Mouse (Mus musculus) duodenum, adult 2 months (tissue): ENCODE results near the gene 4930449I24Rik. TPM values are rescaled to one million over a fixed set of nuclear protein-coding genes. Genes with fewer than 3 reads are reported as not detected.

Experiments
- polyA plus RNA-seq: library from polyadenylated mRNA; depleted of rRNA; stranded (reverse); fragments of >200 nt; gene quantifications from 2 replicates; pipeline ENCODE4 v1.2.3, GENCODE M21; 2012; ENCODE audit warnings: low replicate concordance; rRNA removed

The 4930449I24Rik gene
- polyA plus RNA-seq: not detected in 2 replicates

DNA sequence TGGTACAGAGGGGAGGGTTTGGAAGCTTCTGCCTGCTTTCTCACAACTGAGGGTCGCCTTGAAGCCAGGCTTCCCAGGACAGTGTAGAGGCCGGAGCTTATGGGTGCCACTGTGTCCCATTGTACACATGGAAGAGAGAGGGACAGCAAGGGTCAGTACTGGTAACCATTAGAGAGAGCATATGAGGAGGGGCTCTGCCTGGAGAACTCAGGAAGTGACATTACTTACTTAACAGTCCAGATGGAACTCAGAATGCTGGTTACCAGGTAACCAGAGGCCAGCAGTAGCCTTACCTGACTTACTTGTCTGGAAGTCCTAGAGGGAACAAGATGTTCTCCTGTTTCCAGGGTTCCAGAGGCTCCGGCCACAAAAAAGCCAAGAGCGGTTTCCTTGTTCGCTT, at the start of gene 4930449I24Rik:
Gene 4930449I24Rik, plus strand, starts transcription at position 301 of the 400 bp plus-strand sequence.

DNA sequence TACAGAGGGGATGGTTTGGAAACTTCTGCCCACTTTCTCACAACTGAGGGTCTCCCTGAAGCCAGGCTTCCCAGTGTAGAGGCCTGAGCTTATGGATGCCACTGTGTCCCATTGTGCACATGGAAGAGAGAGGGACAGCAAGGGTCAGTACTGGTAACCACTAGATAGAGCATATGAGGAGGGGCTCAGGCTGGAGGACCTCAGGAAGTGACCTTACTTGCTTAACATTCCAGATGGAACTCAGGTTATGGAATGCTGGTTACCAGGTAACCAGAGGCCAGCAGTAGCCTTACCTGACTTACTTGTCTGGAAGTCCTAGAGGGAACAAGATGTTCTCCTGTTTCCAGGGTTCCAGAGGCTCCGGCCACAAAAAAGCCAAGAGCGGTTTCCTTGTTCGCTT, 20.5 kb upstream of the 4930449I24Rik start, which contains the start of gene Gm6408:
Gene Gm6408, plus strand, starts transcription at position 301 of the 400 bp plus-strand sequence.

GRCm38 (mm10) chr5:146491063-146491462, 11.1 kb upstream of the 4930449I24Rik start, which contains the start of gene Gm6370:
Gene Gm6370 (plus strand): TSS chr5:146491363.

DNA sequence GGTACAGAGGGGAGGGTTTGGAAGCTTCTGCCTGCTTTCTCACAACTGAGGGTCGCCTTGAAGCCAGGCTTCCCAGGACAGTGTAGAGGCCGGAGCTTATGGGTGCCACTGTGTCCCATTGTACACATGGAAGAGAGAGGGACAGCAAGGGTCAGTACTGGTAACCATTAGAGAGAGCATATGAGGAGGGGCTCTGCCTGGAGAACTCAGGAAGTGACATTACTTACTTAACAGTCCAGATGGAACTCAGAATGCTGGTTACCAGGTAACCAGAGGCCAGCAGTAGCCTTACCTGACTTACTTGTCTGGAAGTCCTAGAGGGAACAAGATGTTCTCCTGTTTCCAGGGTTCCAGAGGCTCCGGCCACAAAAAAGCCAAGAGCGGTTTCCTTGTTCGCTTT, 11.6 kb downstream of the 4930449I24Rik start, which contains the start of gene Gm3402:
Gene Gm3402, plus strand, starts transcription at position 301 of the 400 bp plus-strand sequence.

GRCm38 (mm10) chr5:146525501-146525900, 23.3 kb downstream of the 4930449I24Rik start, which contains the start of gene Gm3404:
Gene Gm3404 (plus strand): TSS chr5:146525801.

DNA sequence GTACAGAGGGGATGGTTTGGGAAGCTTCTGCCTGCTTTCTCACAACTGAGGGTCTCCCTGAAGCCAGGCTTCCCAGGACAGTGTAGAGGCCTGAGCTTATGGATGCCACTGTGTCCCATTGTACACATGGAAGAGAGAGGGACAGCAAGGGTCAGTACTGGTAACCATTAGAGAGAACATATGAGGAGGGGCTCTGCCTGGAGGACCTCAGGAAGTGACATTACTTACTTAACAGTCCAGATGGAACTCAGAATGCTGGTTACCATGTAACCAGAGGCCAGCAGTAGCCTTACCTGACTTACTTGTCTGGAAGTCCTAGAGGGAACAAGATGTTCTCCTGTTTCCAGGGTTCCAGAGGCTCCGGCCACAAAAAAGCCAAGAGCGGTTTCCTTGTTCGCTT, 35.1 kb downstream of the 4930449I24Rik start, which contains the start of gene Gm3409:
Gene Gm3409, plus strand, starts transcription at position 301 of the 400 bp plus-strand sequence.

Other genes starting within 250 kb of the 4930449I24Rik start
- 0.56 and 2.1 TPM in 2 replicates for gene Wasf3, start 117.4 kb upstream of the 4930449I24Rik start, polyA plus RNA-seq
- gene Gm6408, start 20.4 kb upstream of the 4930449I24Rik start, polyA plus RNA-seq: not detected in 2 replicates
- gene Gm6370, start 11.0 kb upstream of the 4930449I24Rik start, polyA plus RNA-seq: not detected in 2 replicates
- not detected in 2 replicates for gene Gm3402, start 11.7 kb downstream of the 4930449I24Rik start, polyA plus RNA-seq
- gene Gm3404, start 23.4 kb downstream of the 4930449I24Rik start, polyA plus RNA-seq: not detected in 2 replicates
- not detected in 2 replicates for gene Gm3409, start 35.2 kb downstream of the 4930449I24Rik start, polyA plus RNA-seq
- gene Gm3415, start 53.7 kb downstream of the 4930449I24Rik start, polyA plus RNA-seq: not detected in 2 replicates
- 0.08 TPM in 1 of 2 replicates, not detected in the other for gene Gpr12, start 82.8 kb downstream of the 4930449I24Rik start, polyA plus RNA-seq